Mouse (Mus musculus): ENCODE data around the gene Trim29. TPM values are rescaled to one million over a fixed set of nuclear protein-coding genes. Genes with fewer than 3 reads are reported as not detected.
A peak's percentile ranks its signal among the peaks of the same experiment; 100 is the strongest.

Gene Trim29
- polyA plus RNA-seq (2014; fragmentation: Nextera tagmentation; extraction: Ambion mirVana), result 1.3 and 1.5 TPM in 2 replicates

DNA sequence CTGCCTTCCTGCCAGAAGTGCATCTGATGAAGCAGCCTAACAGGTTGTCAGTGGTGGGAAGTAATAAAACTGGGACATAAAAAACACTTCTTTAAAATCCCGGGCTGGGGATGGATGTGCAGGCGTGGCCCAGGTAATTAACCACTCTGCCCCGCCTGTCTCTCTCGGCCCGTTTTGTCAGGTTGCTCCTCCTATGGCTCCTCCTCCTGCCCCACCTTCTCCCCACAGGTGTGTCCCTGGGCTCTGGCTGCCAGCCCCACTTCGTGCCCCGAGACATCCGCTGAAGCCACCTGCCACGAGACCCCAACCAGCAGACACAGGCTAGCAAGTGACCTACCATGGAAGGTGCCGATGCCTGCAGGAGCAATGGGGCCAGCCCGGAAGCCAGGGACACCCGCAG is at the start of gene Trim29:
Gene Trim29 (plus strand): TSS at position 311 of the 400 bp plus-strand sequence.
- WGBS, result 47% methylated on average over 12 of the region's 12 CpGs

DNA sequence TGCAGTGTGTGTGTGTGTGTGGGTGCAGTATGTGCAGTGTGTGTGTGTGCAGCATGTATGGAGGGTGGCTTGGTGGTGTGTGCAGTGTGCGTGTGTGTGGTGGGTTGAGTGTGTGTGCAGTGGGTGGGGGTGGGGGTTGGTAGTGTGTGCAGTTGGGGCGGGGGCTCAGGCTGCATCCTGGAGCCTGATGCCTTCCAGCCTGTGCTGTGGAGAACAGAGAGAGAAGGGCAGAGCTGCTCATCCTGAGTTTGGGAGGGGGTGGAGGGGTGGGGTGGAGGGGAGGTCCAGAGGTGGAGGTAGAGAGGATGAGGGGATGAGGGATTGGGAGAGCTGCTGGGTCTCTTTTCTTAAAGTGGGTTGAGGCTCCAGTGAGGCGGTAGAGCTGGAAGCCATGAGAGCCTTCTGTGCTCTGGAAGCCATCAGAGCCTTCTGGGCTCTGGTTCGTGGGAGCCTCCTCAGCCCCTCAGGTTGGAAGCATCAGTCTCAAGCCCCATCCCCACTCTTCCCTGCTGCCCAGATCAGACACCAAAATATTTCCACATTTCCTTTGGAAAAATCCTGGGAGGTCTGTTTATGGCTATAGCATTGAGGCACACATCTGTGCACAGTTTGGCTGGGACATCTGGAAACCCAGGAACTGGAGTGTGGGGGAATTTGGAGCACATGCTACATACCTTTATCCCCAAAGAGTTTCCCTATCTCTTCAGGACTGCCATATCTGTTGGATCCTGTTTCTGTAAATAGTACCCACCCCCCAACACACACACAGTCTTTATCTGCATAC is 49.3 kb upstream of the Trim29 start:
- DNase-seq (ENCODE audit: low spot score) (peak; percentile 71), ATAC-seq (replicated peaks; ENCODE audit: low FRiP score, low TSS enrichment, low read depth) (peak; percentile 65)
- peak overlapping the region; percentile 14; the same call in 1 of the 2 replicates for H3K4me2 ChIP-seq (ENCODE audit: low read length)
- H3K27me3 ChIP-seq (replicated peaks; ENCODE audit: control insufficient read depth, insufficient read depth, low read length), result no peaks in the 10 kb centered on the region
- H3K9me3 ChIP-seq (ENCODE audit: control insufficient read depth, low read length), result no peaks in the 10 kb centered on the region
- H3K9ac ChIP-seq (ENCODE audit: low read length), result no peak overlapping the region
- peak overlapping the region; percentile 92 for H3K27ac ChIP-seq (ENCODE audit: low read depth)
- WGBS, result 38% methylated on average over 3 of the region's 4 CpGs
- peaks cover 37% of the 10 kb centered on the region for H3K4me1 ChIP-seq (replicated peaks; ENCODE audit: control insufficient read depth, insufficient read depth, low read length)
- H3K4me3 ChIP-seq (ENCODE audit: low read depth, low read length), result no peak overlapping the region
- H3K36me3 ChIP-seq (ENCODE audit: control insufficient read depth, insufficient read depth, low read length), result no peaks in the 10 kb centered on the region

More for the DNA sequence above, at the start of gene Trim29:
- Histone ChIP-seq H3K4me3 (ENCODE audit: low read depth, low read length) (no peak within 1 kb of the TSS), H3K4me2 (ENCODE audit: low read length) (no peak within 1 kb of the TSS), H3K27me3 (replicated peaks; ENCODE audit: control insufficient read depth, insufficient read depth, low read length) (no peaks in the 10 kb centered on the region), H3K9ac (ENCODE audit: low read length) (no peak within 1 kb of the TSS), H3K36me3 (ENCODE audit: control insufficient read depth, insufficient read depth, low read length) (no peaks in the 10 kb centered on the region), H3K27ac (ENCODE audit: low read depth) (no peak within 1 kb of the TSS), H3K4me1 (replicated peaks; ENCODE audit: control insufficient read depth, insufficient read depth, low read length) (peaks cover 4% of the 10 kb centered on the region; the same call in 1 of the 2 replicates), H3K9me3 (ENCODE audit: control insufficient read depth, low read length) (no peaks in the 10 kb centered on the region)
- DNase-seq (ENCODE audit: low spot score) (no peak), ATAC-seq (replicated peaks; ENCODE audit: low FRiP score, low TSS enrichment, low read depth) (peak; percentile 50; the same call in 1 of the 2 replicates)

DNA sequence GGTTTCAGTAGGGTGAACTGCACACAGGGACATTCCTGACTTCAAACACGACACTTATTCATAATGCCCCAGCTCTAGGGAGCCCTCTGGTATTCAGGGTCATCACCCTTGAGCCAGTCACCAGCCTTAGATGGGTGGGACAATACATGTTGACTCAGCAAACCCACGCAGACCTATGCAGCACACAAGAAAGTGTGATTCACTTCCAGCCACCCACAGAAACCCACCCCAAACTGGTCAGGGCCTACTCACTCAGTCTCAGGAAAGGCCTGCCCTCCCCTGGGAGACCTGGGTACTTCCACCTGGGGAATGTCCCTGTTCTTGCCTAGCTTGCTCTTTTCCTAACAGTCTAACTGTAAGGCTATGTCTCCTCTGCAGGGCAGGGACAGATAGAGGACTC is 48.7 kb upstream of the Trim29 start:
- Histone ChIP-seq H3K4me2 (ENCODE audit: low read length) (0 out of 2 replicates have a peak overlapping the region, but pooled peaks have one; percentile 13), H3K27ac (ENCODE audit: low read depth) (peak overlapping the region; percentile 92), H3K36me3 (ENCODE audit: control insufficient read depth, insufficient read depth, low read length) (no peaks in the 10 kb centered on the region), H3K4me1 (replicated peaks; ENCODE audit: control insufficient read depth, insufficient read depth, low read length) (peaks cover 36% of the 10 kb centered on the region), H3K4me3 (ENCODE audit: low read depth, low read length) (no peak overlapping the region), H3K9ac (ENCODE audit: low read length) (no peak overlapping the region), H3K27me3 (replicated peaks; ENCODE audit: control insufficient read depth, insufficient read depth, low read length) (no peaks in the 10 kb centered on the region), H3K9me3 (ENCODE audit: control insufficient read depth, low read length) (no peaks in the 10 kb centered on the region)
- no peak for DNase-seq (ENCODE audit: low spot score)
- WGBS, result 25% methylated on average over 2 of the region's 2 CpGs
- peak; percentile 4; the same call in 1 of the 2 replicates for ATAC-seq (replicated peaks; ENCODE audit: low FRiP score, low TSS enrichment, low read depth)

DNA sequence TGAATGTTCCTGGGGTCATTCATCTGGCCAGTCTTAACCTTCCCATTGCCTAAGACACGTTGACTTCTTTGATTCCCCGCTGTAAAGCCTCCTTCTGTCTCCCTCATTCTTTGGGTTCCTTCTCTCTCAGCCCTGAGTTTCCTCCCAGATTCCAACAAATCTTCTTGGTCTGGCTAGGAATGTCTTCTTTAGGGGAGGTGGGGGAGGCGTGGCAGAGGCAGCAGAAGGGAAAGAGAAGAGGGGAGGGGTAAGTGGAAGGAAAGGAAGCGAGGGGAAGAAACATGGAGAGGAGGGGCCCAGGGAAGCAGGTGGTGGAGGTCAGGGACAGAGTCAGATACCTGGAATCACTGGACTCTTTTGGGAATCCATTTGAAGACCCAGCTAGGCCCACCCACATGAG is 48.3 kb upstream of the Trim29 start:
- Histone ChIP-seq H3K9ac (ENCODE audit: low read length) (no peak overlapping the region), H3K27ac (ENCODE audit: low read depth) (peak overlapping the region; percentile 92), H3K4me1 (replicated peaks; ENCODE audit: control insufficient read depth, insufficient read depth, low read length) (peaks cover 36% of the 10 kb centered on the region), H3K27me3 (replicated peaks; ENCODE audit: control insufficient read depth, insufficient read depth, low read length) (no peaks in the 10 kb centered on the region), H3K4me2 (ENCODE audit: low read length) (0 out of 2 replicates have a peak overlapping the region, but pooled peaks have one; percentile 13), H3K9me3 (ENCODE audit: control insufficient read depth, low read length) (no peaks in the 10 kb centered on the region), H3K4me3 (ENCODE audit: low read depth, low read length) (no peak overlapping the region), H3K36me3 (ENCODE audit: control insufficient read depth, insufficient read depth, low read length) (no peaks in the 10 kb centered on the region)
- WGBS, result 33% methylated on average over 4 of the region's 4 CpGs
- DNase-seq (ENCODE audit: low spot score) (no peak), ATAC-seq (replicated peaks; ENCODE audit: low FRiP score, low TSS enrichment, low read depth) (no peak; the same call in 1 of the 2 replicates)

GRCm38 (mm10) chr9:43262811-43263550 is 47.7 kb upstream of the Trim29 start:
- H3K9me3 ChIP-seq (ENCODE audit: control insufficient read depth, low read length), result no peaks in the 10 kb centered on the region
- DNase-seq (ENCODE audit: low spot score) (peak; percentile 70), ATAC-seq (replicated peaks; ENCODE audit: low FRiP score, low TSS enrichment, low read depth) (no peak)

DNA sequence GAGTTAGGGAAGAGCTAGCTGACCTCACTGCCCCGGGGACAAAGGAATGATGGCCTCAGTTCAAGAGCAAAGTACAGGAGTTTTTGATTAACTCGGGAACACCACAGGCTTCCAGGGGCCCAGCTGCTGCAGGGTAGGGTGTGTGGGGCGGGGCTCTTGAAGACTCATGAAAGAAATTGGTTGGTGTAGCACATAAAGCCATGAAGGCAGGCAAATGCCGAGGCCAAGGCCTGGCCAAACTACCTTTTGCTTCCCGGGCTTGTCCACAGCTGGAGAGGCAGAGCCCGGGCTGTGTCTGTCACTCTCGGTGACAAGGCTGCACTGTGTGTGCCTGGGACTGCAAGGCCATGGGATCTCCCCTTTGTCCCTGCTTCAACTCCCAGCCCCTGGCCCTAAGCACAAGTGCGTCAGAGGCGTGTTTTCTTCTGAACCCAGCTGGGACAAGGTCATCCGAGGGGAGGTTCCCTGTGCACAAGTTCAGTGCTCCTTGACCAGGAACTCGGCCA is 46.6 kb upstream of the Trim29 start:
- Histone ChIP-seq H3K9me3 (ENCODE audit: control insufficient read depth, low read length) (no peaks in the 10 kb centered on the region), H3K27ac (ENCODE audit: low read depth) (peak overlapping the region; percentile 92), H3K4me3 (ENCODE audit: low read depth, low read length) (no peak overlapping the region), H3K36me3 (ENCODE audit: control insufficient read depth, insufficient read depth, low read length) (no peaks in the 10 kb centered on the region), H3K27me3 (replicated peaks; ENCODE audit: control insufficient read depth, insufficient read depth, low read length) (no peaks in the 10 kb centered on the region), H3K9ac (ENCODE audit: low read length) (no peak overlapping the region), H3K4me1 (replicated peaks; ENCODE audit: control insufficient read depth, insufficient read depth, low read length) (peaks cover 36% of the 10 kb centered on the region), H3K4me2 (ENCODE audit: low read length) (no peak overlapping the region)
- WGBS, result 21% methylated on average over 11 of the region's 11 CpGs
- DNase-seq (ENCODE audit: low spot score) (peak; percentile 73), ATAC-seq (replicated peaks; ENCODE audit: low FRiP score, low TSS enrichment, low read depth) (peak; percentile 67)

More at GRCm38 (mm10) chr9:43262811-43263550, 47.7 kb upstream of the Trim29 start:
- WGBS, result 37% methylated on average over 9 of the region's 9 CpGs
- Histone ChIP-seq H3K27ac (ENCODE audit: low read depth) (peak overlapping the region; percentile 92), H3K36me3 (ENCODE audit: control insufficient read depth, insufficient read depth, low read length) (no peaks in the 10 kb centered on the region), H3K9ac (ENCODE audit: low read length) (no peak overlapping the region), H3K4me2 (ENCODE audit: low read length) (no peak overlapping the region; the same call in 1 of the 2 replicates), H3K4me3 (ENCODE audit: low read depth, low read length) (no peak overlapping the region), H3K27me3 (replicated peaks; ENCODE audit: control insufficient read depth, insufficient read depth, low read length) (no peaks in the 10 kb centered on the region), H3K4me1 (replicated peaks; ENCODE audit: control insufficient read depth, insufficient read depth, low read length) (peaks cover 36% of the 10 kb centered on the region)

GRCm38 (mm10) chr9:43265194-43265593 is 45.5 kb upstream of the Trim29 start:
- no peak for DNase-seq (ENCODE audit: low spot score)
- Histone ChIP-seq H3K4me2 (ENCODE audit: low read length) (no peak overlapping the region), H3K36me3 (ENCODE audit: control insufficient read depth, insufficient read depth, low read length) (no peaks in the 10 kb centered on the region), H3K4me1 (replicated peaks; ENCODE audit: control insufficient read depth, insufficient read depth, low read length) (peaks cover 36% of the 10 kb centered on the region), H3K9ac (ENCODE audit: low read length) (no peak overlapping the region), H3K27me3 (replicated peaks; ENCODE audit: control insufficient read depth, insufficient read depth, low read length) (peaks cover 5% of the 10 kb centered on the region; the same call in 1 of the 2 replicates), H3K4me3 (ENCODE audit: low read depth, low read length) (no peak overlapping the region), H3K9me3 (ENCODE audit: control insufficient read depth, low read length) (no peaks in the 10 kb centered on the region), H3K27ac (ENCODE audit: low read depth) (no peak overlapping the region)
- ATAC-seq (replicated peaks; ENCODE audit: low FRiP score, low TSS enrichment, low read depth), result no peak
- 58% methylated on average over 9 of the region's 9 CpGs for WGBS

DNA sequence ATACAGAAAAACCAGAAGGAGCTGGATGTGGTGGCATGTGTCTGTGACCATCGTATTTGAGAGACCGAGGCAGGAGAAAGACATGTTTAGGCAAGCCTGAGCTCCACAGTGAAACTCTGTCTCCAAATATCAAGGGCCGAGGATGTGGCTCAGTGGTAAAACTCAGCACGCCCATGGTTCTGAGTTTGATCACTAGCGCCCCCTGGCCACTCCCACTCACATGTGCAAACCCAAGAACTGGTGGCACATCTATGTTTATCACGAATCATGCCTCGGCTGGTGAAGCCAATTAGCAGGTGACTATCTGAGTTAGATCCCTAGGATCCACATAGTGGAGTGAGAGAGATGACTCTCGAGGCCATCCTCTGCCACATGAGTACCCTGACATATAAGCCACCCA is 43.3 kb upstream of the Trim29 start:
- H3K4me2 ChIP-seq (ENCODE audit: low read length), result no peak overlapping the region
- no peaks in the 10 kb centered on the region for H3K36me3 ChIP-seq (ENCODE audit: control insufficient read depth, insufficient read depth, low read length)
- H3K9me3 ChIP-seq (ENCODE audit: control insufficient read depth, low read length), result no peaks in the 10 kb centered on the region
- ATAC-seq (replicated peaks; ENCODE audit: low FRiP score, low TSS enrichment, low read depth) (no peak), DNase-seq (ENCODE audit: low spot score) (no peak)
- H3K4me3 ChIP-seq (ENCODE audit: low read depth, low read length), result no peak overlapping the region
- no peak overlapping the region for H3K27ac ChIP-seq (ENCODE audit: low read depth)
- H3K27me3 ChIP-seq (replicated peaks; ENCODE audit: control insufficient read depth, insufficient read depth, low read length), result peaks cover 15% of the 10 kb centered on the region
- H3K4me1 ChIP-seq (replicated peaks; ENCODE audit: control insufficient read depth, insufficient read depth, low read length), result peaks cover 25% of the 10 kb centered on the region
- no peak overlapping the region for H3K9ac ChIP-seq (ENCODE audit: low read length)
- 77% methylated on average over 8 of the region's 8 CpGs for WGBS

Data from intestine, embryonic 14.5 days (tissue).